Mouse (Mus musculus): ENCODE results near the gene Cadm1.
A peak's percentile ranks its signal among the peaks of the same experiment; 100 is the strongest.

Gene Cadm1

GRCm38 (mm10) chr9:47744916-47745315 is 214.9 kb downstream of the Cadm1 start:
- DNase-seq = no peak

- DNase-seq = peak; percentile 28
Observed at GRCm38 (mm10) chr9:47745716-47746115, 215.7 kb downstream of the Cadm1 start.

- no peak for DNase-seq
Observed at GRCm38 (mm10) chr9:47749160-47749559, 219.2 kb downstream of the Cadm1 start.

- no peak for DNase-seq
Observed at GRCm38 (mm10) chr9:47752516-47752915, 222.5 kb downstream of the Cadm1 start.

GRCm38 (mm10) chr9:47753127-47753526 is 223.2 kb downstream of the Cadm1 start:
- no peak for DNase-seq

GRCm38 (mm10) chr9:47755119-47755518 is 225.1 kb downstream of the Cadm1 start:
- DNase-seq = peak; percentile 27

- DNase-seq = no peak
Observed at GRCm38 (mm10) chr9:47757798-47758197, 227.8 kb downstream of the Cadm1 start.

- DNase-seq = no peak
Observed at GRCm38 (mm10) chr9:47758320-47758719, 228.3 kb downstream of the Cadm1 start.

- DNase-seq = peak; percentile 22
Observed at GRCm38 (mm10) chr9:47759807-47760206, 229.8 kb downstream of the Cadm1 start.

GRCm38 (mm10) chr9:47761601-47762000 is 231.6 kb downstream of the Cadm1 start:
- no peak for DNase-seq

GRCm38 (mm10) chr9:47762913-47763312 is 232.9 kb downstream of the Cadm1 start:
- DNase-seq = no peak

GRCm38 (mm10) chr9:47764920-47765319 is 234.9 kb downstream of the Cadm1 start:
- DNase-seq = no peak

- no peak for DNase-seq
Observed at GRCm38 (mm10) chr9:47765323-47765722, 235.3 kb downstream of the Cadm1 start.

- no peak for DNase-seq
Observed at GRCm38 (mm10) chr9:47766342-47766741, 236.4 kb downstream of the Cadm1 start.

GRCm38 (mm10) chr9:47770836-47771235 is 240.9 kb downstream of the Cadm1 start:
- DNase-seq = no peak

- DNase-seq = no peak
Observed at GRCm38 (mm10) chr9:47771953-47772352, 242.0 kb downstream of the Cadm1 start.

GRCm38 (mm10) chr9:47772750-47773149 is 242.8 kb downstream of the Cadm1 start:
- no peak for DNase-seq

- DNase-seq = no peak
Observed at GRCm38 (mm10) chr9:47776941-47777919, 247.3 kb downstream of the Cadm1 start.

- no peak for DNase-seq
Observed at GRCm38 (mm10) chr9:47778438-47778837, 248.5 kb downstream of the Cadm1 start.

- no peak for DNase-seq
Observed at GRCm38 (mm10) chr9:47779291-47779690, 249.3 kb downstream of the Cadm1 start.

- no peak for DNase-seq
Observed at GRCm38 (mm10) chr9:47786642-47787041, 256.7 kb downstream of the Cadm1 start.

- DNase-seq = no peak
Observed at GRCm38 (mm10) chr9:47798478-47798877, 268.5 kb downstream of the Cadm1 start.

- DNase-seq = no peak
Observed at GRCm38 (mm10) chr9:47801242-47801641, 271.3 kb downstream of the Cadm1 start.

- DNase-seq = no peak
Observed at GRCm38 (mm10) chr9:47802527-47802926, 272.6 kb downstream of the Cadm1 start.

Data from cerebellum, adult 9-11 months (tissue).